Mouse (Mus musculus) frontal cortex, postnatal 10 days (tissue): ENCODE measurements at regions not wholly inside any gene's neighbourhood (a gene's known extent, or its start where the extent isn't known, plus 50 kb on each side); places are given as distances from the start of the nearest gene placed in this dataset.
"Not testable (repeated sequence)": the region's sequence is repeated elsewhere in the genome, so short reads cannot be mapped to it uniquely, and the experiment has no call there.

Experiments used
- DNase-seq, 2 experiments: peaks; one replicate each; pipeline ENCODE4 v3.0.0; 2022; ENCODE audit warnings: low spot score in 2 of 2, mixed read lengths in 1 of 2

- no peak for DNase-seq
Measured at GRCm38 (mm10) chr15:93189266-93189855, 85.6 kb downstream of the Gxylt1 start.

- DNase-seq = no peak
Measured at GRCm38 (mm10) chr15:93176221-93176620, 98.8 kb downstream of the Gxylt1 start.

GRCm38 (mm10) chr15:93168784-93169183 lies 106.2 kb downstream of the Gxylt1 start:
- no peak for DNase-seq

GRCm38 (mm10) chr15:93167451-93167850 lies 107.5 kb downstream of the Gxylt1 start:
- DNase-seq = no peak

- DNase-seq = no peak
Measured at GRCm38 (mm10) chr15:93161924-93162910, 112.8 kb downstream of the Gxylt1 start.

- DNase-seq = no peak
Measured at GRCm38 (mm10) chr15:93161329-93161728, 113.7 kb downstream of the Gxylt1 start.

GRCm38 (mm10) chr15:93155756-93156155 lies 119.2 kb downstream of the Gxylt1 start:
- no peak for DNase-seq

GRCm38 (mm10) chr15:93154022-93154421 lies 121.0 kb downstream of the Gxylt1 start:
- no peak for DNase-seq

GRCm38 (mm10) chr15:93144899-93145298 lies 130.1 kb downstream of the Gxylt1 start:
- no peak for DNase-seq

- no peak for DNase-seq
Measured at GRCm38 (mm10) chr15:93144264-93144663, 130.7 kb downstream of the Gxylt1 start.

GRCm38 (mm10) chr15:93133379-93133778 lies 141.6 kb downstream of the Gxylt1 start:
- peak; percentile 16 to 30 for DNase-seq

GRCm38 (mm10) chr15:93131056-93131455 lies 143.9 kb downstream of the Gxylt1 start:
- no peak for DNase-seq

- no peak for DNase-seq
Measured at GRCm38 (mm10) chr15:93125261-93125660, 149.7 kb downstream of the Gxylt1 start.

GRCm38 (mm10) chr15:93121156-93121555 lies 153.8 kb downstream of the Gxylt1 start:
- no peak for DNase-seq

- not testable (repeated sequence) for DNase-seq
Measured at GRCm38 (mm10) chr15:93117806-93118205, 157.2 kb downstream of the Gxylt1 start.

GRCm38 (mm10) chr15:93115674-93116102 lies 159.3 kb downstream of the Gxylt1 start:
- peak in 1 of 2 experiments; percentile 45 for DNase-seq

- DNase-seq = no peak
Measured at GRCm38 (mm10) chr15:93104936-93105335, 170.0 kb downstream of the Gxylt1 start.

GRCm38 (mm10) chr15:93103426-93103825 lies 171.6 kb downstream of the Gxylt1 start:
- no peak for DNase-seq

- DNase-seq = no peak
Measured at GRCm38 (mm10) chr15:93101881-93102280, 173.1 kb downstream of the Gxylt1 start.

- DNase-seq = no peak
Measured at GRCm38 (mm10) chr15:93100837-93101236, 174.1 kb downstream of the Gxylt1 start.

- DNase-seq = no peak
Measured at GRCm38 (mm10) chr15:93099840-93100239, 175.1 kb downstream of the Gxylt1 start.

GRCm38 (mm10) chr15:93096335-93096734 lies 178.6 kb downstream of the Gxylt1 start:
- no peak for DNase-seq

- no peak for DNase-seq
Measured at GRCm38 (mm10) chr15:93095224-93095623, 179.8 kb downstream of the Gxylt1 start.
